Mouse (Mus musculus) forebrain, embryonic 11.5 days (tissue): Measurements from ENCODE around the gene Zfp78. TPM values are rescaled to one million over a fixed set of nuclear protein-coding genes. Genes with fewer than 3 reads are reported as not detected.
"Not testable (repeated sequence)": the region's sequence is repeated elsewhere in the genome, so short reads cannot be mapped to it uniquely, and the experiment has no call there.

Experiments
- ATAC-seq: fragments of 200-750 bp; cut with Nextera tagmentation; replicated peaks from 2 replicates; pipeline ENCODE4 v1.8.0; 2017; ENCODE audit warnings: moderate TSS enrichment; ENCODE audit not compliant: low FRiP score
- DNase-seq: peaks from one replicate; pipeline ENCODE4 v3.0.0-alpha.2; 2017; ENCODE audit warnings: low spot score
- H3K27ac ChIP-seq: fragments of 300-500 bp; sonication (generic); 2 replicates; pipeline ENCODE4 v1.5.1; 2014; ENCODE audit warnings: low read depth, low read length
- H3K27me3 ChIP-seq: fragments of 300-500 bp; sonication (generic); 2 replicates; pipeline ENCODE4 v1.6.1; 2014; ENCODE audit warnings: mild to moderate bottlenecking, low read length, mixed read lengths; ENCODE audit not compliant: control insufficient read depth, insufficient read depth
- H3K36me3 ChIP-seq: fragments of 300-500 bp; sonication (generic); 2 replicates; pipeline ENCODE4 v1.6.1; 2014; ENCODE audit warnings: mild to moderate bottlenecking, low read length, moderate library complexity, mixed read lengths; ENCODE audit not compliant: control insufficient read depth, insufficient read depth
- H3K4me1 ChIP-seq: fragments of 300-500 bp; sonication (generic); replicated peaks from 2 replicates; pipeline ENCODE4 v1.6.1; 2014; ENCODE audit warnings: low read length, mixed read lengths; ENCODE audit not compliant: control insufficient read depth, insufficient read depth
- H3K4me2 ChIP-seq: fragments of 300-500 bp; sonication (generic); 2 replicates; pipeline ENCODE4 v1.6.1; 2014; ENCODE audit warnings: low read depth, mild to moderate bottlenecking, low read length, moderate library complexity, mixed read lengths; ENCODE audit not compliant: severe bottlenecking
- H3K4me3 ChIP-seq: fragments of 300-500 bp; sonication (generic); 2 replicates; pipeline ENCODE4 v1.5.1; 2014; ENCODE audit warnings: low read depth, low read length
- H3K9ac ChIP-seq: fragments of 300-500 bp; sonication (generic); 2 replicates; pipeline ENCODE4 v1.6.1; 2014; ENCODE audit warnings: low read length
- H3K9me3 ChIP-seq: fragments of 300-500 bp; sonication (generic); 2 replicates; pipeline ENCODE4 v1.6.1; 2016; ENCODE audit warnings: low read length, mixed read lengths; ENCODE audit not compliant: control insufficient read depth
- WGBS: fragments of 180-500 bp; shearing (Covaris S2); extraction: QIAGEN DNeasy Blood & Tissue Kit; methylation state at CpG from one replicate; pipeline ENCODE4 v1.1.7; 2014; 5-methylcytosine and 5-hydroxymethylcytosine counted together
- polyA plus RNA-seq: library from polyadenylated mRNA; unstranded; fragments of >200 nt; fragmentation: Nextera tagmentation; extraction: Ambion mirVana; gene quantifications from 2 replicates; pipeline ENCODE4 v1.2.1, GENCODE M21; 2014

Zfp78 gene
- polyA plus RNA-seq, 1 experiment from 2014 or later, result 1.9 TPM

GRCm38 (mm10) chr7:6360477-6361060, 2.5 kb upstream of the Zfp78 start:
- 16% methylated on average over 9 of the region's 9 CpGs for WGBS
- Histone ChIP-seq H3K9ac (no peak overlapping the region), H3K27ac (no peak overlapping the region), H3K4me3 (no peak overlapping the region), H3K27me3 (no peaks in the 10 kb centered on the region), H3K4me1 (0 out of 2 replicates have a peak, but pooled peaks cover 5% of the 10 kb centered on the region), H3K4me2 (no peak overlapping the region), H3K9me3 (no peaks in the 10 kb centered on the region), H3K36me3 (no peaks in the 10 kb centered on the region)
- DNase-seq (peak; percentile 51), ATAC-seq (no peak)

- H3K9me3 ChIP-seq, result no peaks in the 10 kb centered on the region
- peak overlapping the region; percentile 32 for H3K4me3 ChIP-seq
- no peaks in the 10 kb centered on the region for H3K36me3 ChIP-seq
- peak overlapping the region; percentile 58 for H3K9ac ChIP-seq
- ATAC-seq, result no peak
- H3K4me2 ChIP-seq, result peak overlapping the region; percentile 61
- H3K4me1 ChIP-seq, result 0 out of 2 replicates have a peak, but pooled peaks cover 5% of the 10 kb centered on the region
- 25% methylated on average over 7 of the region's 7 CpGs for WGBS
- peak overlapping the region; percentile 87 for H3K27ac ChIP-seq
- no peak for DNase-seq
- H3K27me3 ChIP-seq, result no peaks in the 10 kb centered on the region
These were observed 1.3 kb upstream of the Zfp78 start for GRCm38 (mm10) chr7:6361756-6362155.

- no peaks in the 10 kb centered on the region for H3K27me3 ChIP-seq
- H3K27ac ChIP-seq, result peak overlapping the region; percentile 87
- peak; percentile 93 for ATAC-seq
- no peaks in the 10 kb centered on the region for H3K9me3 ChIP-seq
- WGBS, result under 1% methylated on average over 38 of the region's 38 CpGs
- peak overlapping the region; percentile 32 for H3K4me3 ChIP-seq
- no peaks in the 10 kb centered on the region for H3K36me3 ChIP-seq
- H3K9ac ChIP-seq, result peak overlapping the region; percentile 58
- DNase-seq, result peak; percentile 99
- H3K4me2 ChIP-seq, result peak overlapping the region; percentile 61
- H3K4me1 ChIP-seq, result 0 out of 2 replicates have a peak, but pooled peaks cover 5% of the 10 kb centered on the region
These were observed 623 bp upstream of the Zfp78 start for GRCm38 (mm10) chr7:6362268-6363046.

GRCm38 (mm10) chr7:6364761-6365160, 1.7 kb downstream of the Zfp78 start:
- no peak overlapping the region for H3K4me3 ChIP-seq
- H3K4me2 ChIP-seq, result no peak overlapping the region
- ATAC-seq, result no peak
- WGBS, result 58% methylated on average over 1 of the region's 1 CpGs
- no peaks in the 10 kb centered on the region for H3K9me3 ChIP-seq
- no peaks in the 10 kb centered on the region for H3K27me3 ChIP-seq
- DNase-seq, result peak; percentile 31
- H3K36me3 ChIP-seq, result no peaks in the 10 kb centered on the region
- no peak overlapping the region for H3K27ac ChIP-seq
- 0 out of 2 replicates have a peak, but pooled peaks cover 5% of the 10 kb centered on the region for H3K4me1 ChIP-seq
- H3K9ac ChIP-seq, result no peak overlapping the region

GRCm38 (mm10) chr7:6367185-6367584, 4.1 kb downstream of the Zfp78 start:
- ATAC-seq (no peak), DNase-seq (no peak)
- Histone ChIP-seq H3K36me3 (no peaks in the 10 kb centered on the region), H3K27ac (no peak overlapping the region), H3K4me2 (no peak overlapping the region), H3K4me1 (0 out of 2 replicates have a peak, but pooled peaks cover 5% of the 10 kb centered on the region), H3K27me3 (no peaks in the 10 kb centered on the region), H3K9me3 (no peaks in the 10 kb centered on the region), H3K9ac (no peak overlapping the region), H3K4me3 (no peak overlapping the region)
- 90% methylated on average over 5 of the region's 5 CpGs for WGBS

GRCm38 (mm10) chr7:6368146-6368545, 5.1 kb downstream of the Zfp78 start:
- WGBS, result 86% methylated on average over 5 of the region's 5 CpGs

GRCm38 (mm10) chr7:6369460-6369859, 6.4 kb downstream of the Zfp78 start:
- DNase-seq (no peak), ATAC-seq (no peak)
- Histone ChIP-seq H3K36me3 (no peaks in the 10 kb centered on the region), H3K9ac (no peak overlapping the region), H3K27me3 (no peaks in the 10 kb centered on the region), H3K4me1 (no peaks in the 10 kb centered on the region), H3K9me3 (no peaks in the 10 kb centered on the region), H3K4me3 (no peak overlapping the region), H3K4me2 (no peak overlapping the region), H3K27ac (no peak overlapping the region)
- WGBS, result 88% methylated on average over 3 of the region's 3 CpGs

More at GRCm38 (mm10) chr7:6368146-6368545, 5.1 kb downstream of the Zfp78 start:
- not testable (repeated sequence) for ATAC-seq, H3K9me3 ChIP-seq, DNase-seq, H3K36me3 ChIP-seq, H3K27ac ChIP-seq, H3K27me3 ChIP-seq, H3K4me3 ChIP-seq, H3K4me2 ChIP-seq, H3K4me1 ChIP-seq, H3K9ac ChIP-seq

GRCm38 (mm10) chr7:6372993-6373392, 9.9 kb downstream of the Zfp78 start:
- Histone ChIP-seq H3K27me3 (no peaks in the 10 kb centered on the region), H3K36me3 (no peaks in the 10 kb centered on the region), H3K4me3 (no peak overlapping the region), H3K9me3 (no peaks in the 10 kb centered on the region), H3K27ac (no peak overlapping the region), H3K9ac (no peak overlapping the region), H3K4me1 (no peaks in the 10 kb centered on the region), H3K4me2 (no peak overlapping the region)
- DNase-seq, result no peak
- WGBS, result 94% methylated on average over 3 of the region's 3 CpGs
- no peak for ATAC-seq
